26 mouse cellular contexts compared by ENCODE assay signal in genomic region chr13:69636816-69637215, GRCm38 (mm10).
"Had no signal": no experiment of that assay in that cellular context is flagged by ENCODE, and none has a peak within 500 bp of the region (broad histone marks: within the 10 kb centered on the region; RNA-seq: fewer than 3 reads in every experiment).

No protein-coding gene starts in this region.

- H3K27ac ChIP-seq: forebrain, embryonic 15.5 days; gastrocnemius, adult 2 months; heart, adult 2 months; heart, embryonic 13.5 days; heart, embryonic 15.5 days; hindbrain, embryonic 10.5 days; hindbrain, embryonic 12.5 days; hindbrain, embryonic 14.5 days; intestine, embryonic 15.5 days; layer of hippocampus, adult 2 months; left cerebral cortex, adult 2 months; limb, embryonic 10.5 days; limb, embryonic 12.5 days had no signal

- H3K4me1 ChIP-seq: forebrain, embryonic 15.5 days; heart, embryonic 13.5 days; heart, embryonic 15.5 days; hindbrain, embryonic 10.5 days; hindbrain, embryonic 12.5 days; intestine, embryonic 15.5 days; limb, embryonic 10.5 days; limb, embryonic 12.5 days had no signal

- H3K4me2 ChIP-seq: forebrain, embryonic 15.5 days; heart, embryonic 11.5 days; heart, embryonic 13.5 days; heart, embryonic 15.5 days; hindbrain, embryonic 12.5 days; hindbrain, embryonic 14.5 days; intestine, embryonic 15.5 days; limb, embryonic 12.5 days had no signal

- H3K9ac ChIP-seq: forebrain, embryonic 15.5 days; heart, embryonic 13.5 days; heart, embryonic 15.5 days; hindbrain, embryonic 12.5 days; hindbrain, embryonic 14.5 days; intestine, embryonic 15.5 days; limb, embryonic 12.5 days had no signal

- DNase-seq: gastrocnemius, adult 2 months; gastrocnemius, postnatal 10 days; gastrocnemius, postnatal 25 days; heart, adult 2 months; heart, postnatal 14 days; heart, postnatal 36 days; kidney, adult 18-20 months; kidney, postnatal 10 days; kidney, postnatal 25 days; kidney, postnatal 4 days; liver had no signal

- H3K9me3 ChIP-seq: forebrain, embryonic 15.5 days; heart, embryonic 13.5 days; heart, embryonic 15.5 days; hindbrain, embryonic 10.5 days; hindbrain, embryonic 12.5 days; intestine, embryonic 15.5 days; limb, embryonic 10.5 days; limb, embryonic 12.5 days had no signal

- H3K27me3 ChIP-seq: forebrain, embryonic 15.5 days; heart, embryonic 13.5 days; heart, embryonic 15.5 days; hindbrain, embryonic 12.5 days; intestine, embryonic 15.5 days; limb, embryonic 12.5 days had no signal

- H3K4me3 ChIP-seq: forebrain, embryonic 15.5 days; gastrocnemius, adult 2 months; heart, adult 2 months; heart, embryonic 13.5 days; heart, embryonic 15.5 days; hindbrain, embryonic 10.5 days; hindbrain, embryonic 12.5 days; intestine, embryonic 15.5 days; layer of hippocampus, adult 2 months; left cerebral cortex, adult 2 months; limb, embryonic 10.5 days; limb, embryonic 12.5 days had no signal

- ATAC-seq: forebrain, embryonic 15.5 days; hindbrain, embryonic 16.5 days; inflammation-experienced regulatory T-cells, adult 6 months; intestine, postnatal 0 days had no signal
